Mouse (Mus musculus): ENCODE results near the gene 9030612E09Rik.

9030612E09Rik gene

DNA sequence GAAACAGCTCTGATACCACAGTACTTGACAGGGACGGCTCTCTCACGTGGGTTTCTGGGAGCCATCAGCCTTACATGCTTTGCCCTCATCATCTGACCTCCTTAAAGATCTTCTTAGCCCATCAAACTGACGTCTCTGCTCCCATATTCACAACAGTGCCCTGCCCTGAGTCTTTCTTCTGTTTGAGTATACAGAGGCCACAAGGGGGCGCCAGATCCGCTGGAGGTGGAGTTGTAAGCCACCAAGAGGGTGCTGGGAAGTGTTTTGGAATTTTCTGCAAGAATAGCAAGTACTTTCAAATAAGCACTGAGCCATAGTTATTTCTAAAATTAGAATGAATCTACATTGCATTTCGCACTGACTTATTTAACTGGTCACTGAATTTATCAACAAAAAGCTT lies 37.4 kb downstream of the 9030612E09Rik start:
- peak; percentile 46 for DNase-seq (ENCODE audit: low spot score)

DNA sequence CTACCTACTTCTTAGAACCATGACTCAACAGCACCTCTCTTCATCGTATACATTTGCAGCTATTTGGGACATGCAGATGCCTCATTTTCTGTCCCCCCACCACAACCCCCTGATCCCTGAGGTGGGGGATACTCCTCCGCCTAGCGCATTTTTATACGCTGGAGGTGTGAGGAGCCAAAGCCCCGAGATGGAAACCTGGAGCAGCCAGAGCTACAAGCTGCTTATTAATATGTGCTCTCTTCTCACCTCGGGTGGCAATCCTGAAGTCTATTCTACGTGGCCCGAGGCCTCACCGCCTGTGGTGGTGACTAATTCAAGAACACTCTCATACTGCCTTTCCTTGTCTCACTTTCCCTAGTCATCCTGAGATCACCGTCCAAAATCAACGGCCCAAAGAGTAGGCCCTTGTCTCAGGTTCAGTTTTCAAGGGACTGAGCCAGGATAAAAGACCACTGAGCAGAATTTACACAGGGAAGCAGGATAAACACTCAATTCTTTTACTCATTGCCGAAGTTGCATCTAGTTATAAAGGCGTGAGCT lies 42.9 kb downstream of the 9030612E09Rik start:
- no peak for DNase-seq (ENCODE audit: low spot score)

DNA sequence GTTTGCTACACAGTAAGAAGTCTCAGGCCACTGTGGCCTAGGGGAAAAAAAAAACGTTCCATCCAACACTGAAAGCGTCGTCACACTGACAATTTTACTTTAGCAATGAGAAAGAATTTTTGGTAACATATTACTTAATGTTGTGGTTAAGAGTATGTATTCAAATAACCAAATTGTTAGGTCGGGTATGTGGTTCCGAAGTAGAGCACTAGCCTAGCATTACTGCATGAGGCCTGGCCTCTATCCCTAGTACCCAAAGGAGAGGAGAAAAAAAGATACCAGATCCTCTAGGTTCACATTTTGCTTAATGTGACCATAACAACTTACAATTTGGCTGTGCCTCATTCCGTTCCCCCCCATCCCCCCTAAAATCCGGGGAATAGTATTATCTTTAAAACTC lies 46.0 kb downstream of the 9030612E09Rik start:
- DNase-seq (ENCODE audit: low spot score) = no peak

- DNase-seq (ENCODE audit: low spot score) = peak; percentile 94
Measured at GRCm38 (mm10) chr10:43220910-43221625, 46.6 kb downstream of the 9030612E09Rik start, which contains the start of gene Pdss2. TSS of gene Pdss2 (plus strand) at chr10:43221486.

GRCm38 (mm10) chr10:43221659-43222058 lies 47.2 kb downstream of the 9030612E09Rik start:
- DNase-seq (ENCODE audit: low spot score) = no peak

DNA sequence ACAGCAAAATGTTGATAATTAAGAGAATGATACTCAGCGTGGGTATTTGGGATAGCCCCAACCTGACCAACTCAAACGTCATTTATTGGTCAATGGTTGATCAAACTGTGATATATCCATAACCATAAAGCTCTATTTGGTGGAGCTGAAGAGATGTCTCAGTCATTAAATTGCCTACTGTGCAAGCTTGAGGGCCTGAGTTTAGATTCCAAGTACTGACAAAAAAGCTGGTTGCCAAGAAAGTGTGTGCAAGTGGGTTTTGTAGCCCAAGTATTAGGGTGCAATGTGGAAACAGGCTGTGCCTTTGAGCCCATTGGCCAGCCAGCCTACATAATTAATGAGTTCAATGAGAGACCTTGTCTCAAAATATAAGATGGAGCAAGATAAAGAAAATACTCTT lies 48.9 kb downstream of the 9030612E09Rik start:
- no peak for DNase-seq (ENCODE audit: low spot score)
